Mouse (Mus musculus): ENCODE data around the gene G6pc3. TPM values are rescaled to one million over a fixed set of nuclear protein-coding genes. Genes with fewer than 3 reads are reported as not detected.

Gene G6pc3
- total and polyA plus RNA-seq, 3 experiments: 31.3 to 72.3 (median 34.7) TPM

GRCm38 (mm10) chr11:102168689-102169088 is 20.7 kb upstream of the G6pc3 start:
- H3K4me2 ChIP-seq (ENCODE audit: insufficient read depth, low read depth, poor library complexity, severe bottlenecking): no peak overlapping the region
- peaks cover 71 to 95% of the 10 kb centered on the region in 2 experiments for H3K36me3 ChIP-seq (replicated peaks in 1 of 2; ENCODE audit: control insufficient read depth in 1 of 2, insufficient read depth in 1 of 2, low read length in 1 of 2)
- H3K27ac ChIP-seq (ENCODE audit: insufficient read depth, low read depth): no peak overlapping the region
- H3K27me3 ChIP-seq (replicated peaks): no peaks in the 10 kb centered on the region
- in situ Hi-C loops (cut with MboI; ENCODE audit: low pct_ligation_motif_present, low pct_unique_long_range_greater_than_20kb, low sequenced_read_pairs): no loop called here
- dilution Hi-C loops (cut with MboI; ENCODE audit: extremely low pct_ligation_motif_present, extremely low pct_unique_long_range_greater_than_20kb, low sequenced_read_pairs): no loop called here
- no peak overlapping the region for H3K4me3 ChIP-seq (replicated peaks in 1 of 3; ENCODE audit: low read depth in 2 of 3, low read length in 2 of 3, poor library complexity in 1 of 3)
- peaks cover 4 to 21% of the 10 kb centered on the region in 2 experiments; a peak in 3 of 4 replicates for H3K4me1 ChIP-seq (ENCODE audit: control insufficient read depth in 1 of 2, insufficient read depth in 2 of 2)
- H3K79me2 ChIP-seq (replicated peaks; ENCODE audit: control insufficient read depth, extremely low read depth, insufficient read depth, poor library complexity, severe bottlenecking): peaks cover 72% of the 10 kb centered on the region
- DNase-seq (ENCODE audit: extremely low read depth): no peak
- H3K9me3 ChIP-seq (replicated peaks; ENCODE audit: low read length): no peaks in the 10 kb centered on the region
- H3K9ac ChIP-seq (ENCODE audit: insufficient read depth, low read depth): no peak overlapping the region
- TF ChIP-seq ETS1 (conservative IDR thresholded peaks at IDR 0.05; ENCODE audit: low read depth, low read length): no peak
- TF ChIP-seq SMC3 (IDR thresholded peaks at IDR 0.05; ENCODE audit: low read depth, low read length): no peak
- TF ChIP-seq MAX (IDR thresholded peaks at IDR 0.05; ENCODE audit: low read length): no peak
- 0 out of 2 replicates have a peak, but pooled peaks have one; percentile 25 for TF ChIP-seq POLR2AphosphoS2 (IDR thresholded peaks at IDR 0.05; ENCODE audit: low read depth, low read length)

- Histone ChIP-seq H3K27me3 (replicated peaks) (no peaks in the 10 kb centered on the region), H3K79me2 (replicated peaks; ENCODE audit: control insufficient read depth, extremely low read depth, insufficient read depth, poor library complexity, severe bottlenecking) (peaks cover 80% of the 10 kb centered on the region), H3K4me1 (ENCODE audit: control insufficient read depth in 1 of 2, insufficient read depth in 2 of 2) (peaks cover 6 to 42% of the 10 kb centered on the region in 2 experiments), H3K36me3 (replicated peaks in 1 of 2; ENCODE audit: control insufficient read depth in 1 of 2, insufficient read depth in 1 of 2, low read length in 1 of 2) (peaks cover 53 to 79% of the 10 kb centered on the region in 2 experiments), H3K27ac (ENCODE audit: insufficient read depth, low read depth) (no peak overlapping the region), H3K9me3 (replicated peaks; ENCODE audit: low read length) (no peaks in the 10 kb centered on the region), H3K9ac (ENCODE audit: insufficient read depth, low read depth) (no peak overlapping the region), H3K4me3 (replicated peaks in 1 of 3; ENCODE audit: low read depth in 2 of 3, low read length in 2 of 3, poor library complexity in 1 of 3) (no peak overlapping the region), H3K4me2 (ENCODE audit: insufficient read depth, low read depth, poor library complexity, severe bottlenecking) (no peak overlapping the region)
- in situ Hi-C loops (cut with MboI; ENCODE audit: low pct_ligation_motif_present, low pct_unique_long_range_greater_than_20kb, low sequenced_read_pairs): no loop called here
- no peak for TF ChIP-seq TBP (conservative IDR thresholded peaks at IDR 0.05; ENCODE audit: low read depth, low read length)
- DNase-seq (ENCODE audit: extremely low read depth): no peak
- dilution Hi-C loops (cut with MboI; ENCODE audit: extremely low pct_ligation_motif_present, extremely low pct_unique_long_range_greater_than_20kb, low sequenced_read_pairs): no loop called here
Measured at GRCm38 (mm10) chr11:102179836-102180235, 9.6 kb upstream of the G6pc3 start.

GRCm38 (mm10) chr11:102184253-102184645 is 5.2 kb upstream of the G6pc3 start:
- TF ChIP-seq CHD1 (IDR thresholded peaks at IDR 0.05; ENCODE audit: low read depth, low read length): no peak
- peak; percentile 56; the same call in 1 of the 2 replicates for TF ChIP-seq MXI1 (IDR thresholded peaks at IDR 0.05; ENCODE audit: low read depth, low read length)
- no peak for TF ChIP-seq RCOR1 (conservative IDR thresholded peaks at IDR 0.05; ENCODE audit: low read depth, low read length)
- peak; percentile 31; the same call in 1 of the 2 replicates for TF ChIP-seq MYC (IDR thresholded peaks at IDR 0.05; ENCODE audit: low read depth, low read length)
- DNase-seq (ENCODE audit: extremely low read depth): peak; percentile 29
- in situ Hi-C loops (cut with MboI; ENCODE audit: low pct_ligation_motif_present, low pct_unique_long_range_greater_than_20kb, low sequenced_read_pairs): no loop called here

More at GRCm38 (mm10) chr11:102184253-102184645, 5.2 kb upstream of the G6pc3 start:
- Histone ChIP-seq H3K79me2 (replicated peaks; ENCODE audit: control insufficient read depth, extremely low read depth, insufficient read depth, poor library complexity, severe bottlenecking) (peaks cover 53% of the 10 kb centered on the region), H3K4me3 (replicated peaks in 1 of 3; ENCODE audit: low read depth in 2 of 3, low read length in 2 of 3, poor library complexity in 1 of 3) (peak overlapping the region; percentile 60 to 88 (median 81)), H3K9me3 (replicated peaks; ENCODE audit: low read length) (no peaks in the 10 kb centered on the region), H3K9ac (ENCODE audit: insufficient read depth, low read depth) (peak overlapping the region; percentile 86), H3K4me2 (ENCODE audit: insufficient read depth, low read depth, poor library complexity, severe bottlenecking) (peak overlapping the region; percentile 83), H3K27me3 (replicated peaks) (no peaks in the 10 kb centered on the region), H3K4me1 (ENCODE audit: control insufficient read depth in 1 of 2, insufficient read depth in 2 of 2) (peaks cover 6 to 59% of the 10 kb centered on the region in 2 experiments), H3K27ac (ENCODE audit: insufficient read depth, low read depth) (peak overlapping the region; percentile 21; the same call in 1 of the 2 replicates), H3K36me3 (replicated peaks in 1 of 2; ENCODE audit: control insufficient read depth in 1 of 2, insufficient read depth in 1 of 2, low read length in 1 of 2) (peaks cover 23 to 41% of the 10 kb centered on the region in 2 experiments)
- dilution Hi-C loops (cut with MboI; ENCODE audit: extremely low pct_ligation_motif_present, extremely low pct_unique_long_range_greater_than_20kb, low sequenced_read_pairs): no loop called here

All from CH12.LX (cell line).